Mouse (Mus musculus) midbrain, embryonic 15.5 days (tissue): ENCODE measurements around the gene Trp53tg5. TPM values are rescaled to one million over a fixed set of nuclear protein-coding genes. Genes with fewer than 3 reads are reported as not detected.
A peak's percentile ranks its signal among the peaks of the same experiment; 100 is the strongest.

Source experiments
- ATAC-seq: fragments of 200-750 bp; cut with Nextera tagmentation; replicated peaks from 2 replicates; pipeline ENCODE4 v1.8.0; 2017; ENCODE audit warnings: moderate TSS enrichment
- H3K27ac ChIP-seq: fragments of 300-500 bp; sonication (generic); 2 replicates; pipeline ENCODE4 v1.5.1; 2015; ENCODE audit warnings: mild to moderate bottlenecking, inconsistent platforms
- H3K27me3 ChIP-seq: fragments of 300-500 bp; sonication (generic); replicated peaks from 2 replicates; pipeline ENCODE4 v1.6.1; 2015; ENCODE audit warnings: inconsistent platforms
- H3K36me3 ChIP-seq: fragments of 300-500 bp; sonication (generic); replicated peaks from 2 replicates; pipeline ENCODE4 v1.6.1; 2015; ENCODE audit warnings: inconsistent platforms
- H3K4me1 ChIP-seq: fragments of 300-500 bp; sonication (generic); 2 replicates; pipeline ENCODE4 v1.6.1; 2015; ENCODE audit warnings: inconsistent platforms
- H3K4me2 ChIP-seq: fragments of 300-500 bp; sonication (generic); 2 replicates; pipeline ENCODE4 v1.6.1; 2015; ENCODE audit warnings: inconsistent platforms, mild to moderate bottlenecking, moderate library complexity
- H3K4me3 ChIP-seq: fragments of 300-500 bp; sonication (generic); 2 replicates; pipeline ENCODE4 v1.5.1; 2015; ENCODE audit warnings: mild to moderate bottlenecking, inconsistent platforms
- H3K9ac ChIP-seq: fragments of 300-500 bp; sonication (generic); 2 replicates; pipeline ENCODE4 v1.6.1; 2015; ENCODE audit warnings: mild to moderate bottlenecking, inconsistent platforms
- H3K9me3 ChIP-seq: fragments of 300-500 bp; sonication (generic); 2 replicates; pipeline ENCODE4 v1.6.1; 2016; ENCODE audit warnings: inconsistent platforms
- WGBS: fragments of 180-500 bp; shearing (Covaris S2); methylation state at CpG from one replicate; pipeline ENCODE4 v1.1.7; 2015; ENCODE audit warnings: mixed read lengths; 5-methylcytosine and 5-hydroxymethylcytosine counted together
- polyA plus RNA-seq: library from polyadenylated mRNA; unstranded; fragments of >200 nt; fragmentation: Nextera tagmentation; extraction: Ambion mirVana; gene quantifications from 2 replicates; pipeline ENCODE4 v1.2.1, GENCODE M21; 2015

Gene Trp53tg5
- polyA plus RNA-seq, 1 experiment from 2014 or later = not detected

GRCm38 (mm10) chr2:164486258-164487114 lies 13.0 kb upstream of the Trp53tg5 start:
- under 1% methylated on average over 80 of the region's 90 CpGs for WGBS
- Histone ChIP-seq H3K9ac (peak overlapping the region; percentile 63), H3K27me3 (peaks cover 10% of the 10 kb centered on the region), H3K4me1 (peaks cover 16% of the 10 kb centered on the region), H3K4me3 (peak overlapping the region; percentile 61), H3K4me2 (peak overlapping the region; percentile 99), H3K36me3 (no peaks in the 10 kb centered on the region; the same call in 1 of the 2 replicates), H3K9me3 (no peaks in the 10 kb centered on the region), H3K27ac (no peak overlapping the region)
- ATAC-seq = peak; percentile 85

- peak; percentile 67 for ATAC-seq
- peak within 1 kb of the TSS; percentile 99 for H3K4me2 ChIP-seq
- 2% methylated on average over 26 of the region's 26 CpGs for WGBS
- H3K27me3 ChIP-seq = peaks cover 10% of the 10 kb centered on the region
- no peaks in the 10 kb centered on the region; the same call in 1 of the 2 replicates for H3K36me3 ChIP-seq
- H3K4me3 ChIP-seq = peak within 1 kb of the TSS; percentile 61
- no peak within 1 kb of the TSS for H3K27ac ChIP-seq
- H3K4me1 ChIP-seq = peaks cover 16% of the 10 kb centered on the region
- no peaks in the 10 kb centered on the region for H3K9me3 ChIP-seq
- peak within 1 kb of the TSS; percentile 63 for H3K9ac ChIP-seq
These were observed 12.2 kb upstream of the Trp53tg5 start, which contains the start of gene Dbndd2 for GRCm38 (mm10) chr2:164485681-164486257. TSS of gene Dbndd2 (plus strand) at chr2:164486106.

DNA sequence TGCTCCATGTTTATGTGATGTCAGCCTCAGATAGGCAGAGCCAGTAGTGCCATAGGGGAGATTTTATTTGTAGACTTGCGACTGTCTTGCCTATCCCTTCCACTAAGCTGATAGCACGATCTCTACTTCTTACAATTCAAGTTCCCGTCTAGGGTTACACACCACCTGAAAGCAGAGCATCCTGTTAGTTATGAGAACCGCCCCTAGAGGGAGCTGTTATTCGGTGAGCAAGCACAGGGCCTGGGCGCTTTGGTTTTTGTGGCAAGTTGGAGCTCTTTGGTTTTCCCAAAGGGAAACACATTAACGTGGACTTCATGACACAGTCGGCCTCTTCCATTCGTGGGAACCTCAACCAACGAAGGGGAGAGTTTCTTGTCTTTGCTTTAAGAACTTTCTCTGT lies 3.3 kb downstream of the Trp53tg5 start:
- peaks cover 21% of the 10 kb centered on the region for H3K36me3 ChIP-seq

DNA sequence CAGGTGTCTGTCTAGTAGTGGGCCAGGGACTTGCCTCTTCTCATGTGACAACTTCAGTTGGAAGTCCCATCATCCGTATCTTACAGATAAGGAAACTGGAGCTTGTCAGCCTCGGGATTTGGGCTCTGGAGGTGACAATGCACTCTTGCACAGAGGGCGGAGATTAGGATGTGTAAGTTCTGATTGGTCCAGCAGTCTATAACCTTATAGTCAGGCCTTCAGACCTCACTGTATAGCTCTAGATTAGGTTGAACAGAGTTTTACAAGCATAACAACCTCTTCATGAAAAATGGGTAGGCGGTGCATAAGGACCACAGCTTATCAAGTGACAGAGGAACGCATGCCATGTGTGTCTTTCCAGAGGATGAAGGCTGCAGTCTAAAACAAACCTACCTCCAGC lies 6.7 kb downstream of the Trp53tg5 start:
- ATAC-seq = no peak
- Histone ChIP-seq H3K9me3 (no peaks in the 10 kb centered on the region), H3K4me3 (no peak overlapping the region), H3K9ac (no peak overlapping the region), H3K4me2 (no peak overlapping the region), H3K27ac (no peak overlapping the region), H3K4me1 (peaks cover 14% of the 10 kb centered on the region), H3K36me3 (peaks cover 24% of the 10 kb centered on the region), H3K27me3 (no peaks in the 10 kb centered on the region)
- WGBS = 86% methylated on average over 5 of the region's 5 CpGs

More for the DNA sequence above, 3.3 kb downstream of the Trp53tg5 start:
- ATAC-seq = no peak
- Histone ChIP-seq H3K9me3 (no peaks in the 10 kb centered on the region), H3K27ac (no peak overlapping the region), H3K9ac (no peak overlapping the region), H3K4me2 (no peak overlapping the region), H3K4me3 (no peak overlapping the region), H3K4me1 (no peaks in the 10 kb centered on the region), H3K27me3 (no peaks in the 10 kb centered on the region)
- WGBS = 33% methylated on average over 10 of the region's 10 CpGs

- Histone ChIP-seq H3K9me3 (no peaks in the 10 kb centered on the region), H3K4me1 (peaks cover 16% of the 10 kb centered on the region), H3K4me3 (no peak overlapping the region), H3K4me2 (no peak overlapping the region), H3K27ac (no peak overlapping the region), H3K36me3 (peaks cover 24% of the 10 kb centered on the region), H3K27me3 (no peaks in the 10 kb centered on the region), H3K9ac (no peak overlapping the region)
- no peak for ATAC-seq
These were observed 8.4 kb downstream of the Trp53tg5 start for GRCm38 (mm10) chr2:164465161-164465560.

- Histone ChIP-seq H3K27me3 (no peaks in the 10 kb centered on the region), H3K9me3 (no peaks in the 10 kb centered on the region), H3K9ac (peak within 1 kb of the TSS; percentile 71), H3K36me3 (peaks cover 5% of the 10 kb centered on the region; the same call in 1 of the 2 replicates), H3K4me2 (peak within 1 kb of the TSS; percentile 63), H3K27ac (peak within 1 kb of the TSS; percentile 94), H3K4me3 (peak within 1 kb of the TSS; percentile 63), H3K4me1 (peaks cover 22% of the 10 kb centered on the region)
- peak; percentile 99 for ATAC-seq
- under 1% methylated on average over 79 of the region's 79 CpGs for WGBS
These were observed 12.6 kb downstream of the Trp53tg5 start, which contains the start of gene Gm20458 for GRCm38 (mm10) chr2:164460745-164461551. TSS of gene Gm20458 (plus strand) at chr2:164460967.

DNA sequence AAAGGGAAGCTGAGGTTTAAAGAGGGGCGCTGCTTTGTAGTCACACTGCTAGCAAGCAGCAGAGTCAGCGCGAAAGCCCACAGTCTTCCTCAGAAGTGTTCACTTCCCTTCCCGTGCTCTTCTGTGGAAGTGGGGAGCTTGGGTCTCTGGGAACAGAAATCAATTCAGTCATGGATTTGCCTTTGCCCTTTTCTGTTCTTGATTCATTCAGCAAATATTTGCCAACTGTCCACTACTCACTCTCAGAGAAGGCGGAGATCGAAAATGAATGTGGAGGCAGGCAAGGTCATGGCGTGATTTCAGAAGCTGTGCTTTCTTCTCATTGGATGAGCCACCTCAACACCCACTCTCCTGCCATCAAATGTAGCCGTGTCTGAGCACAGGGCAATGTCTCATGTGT lies 15.0 kb downstream of the Trp53tg5 start:
- H3K36me3 ChIP-seq = peaks cover 3% of the 10 kb centered on the region; the same call in 1 of the 2 replicates
- H3K9ac ChIP-seq = no peak overlapping the region
- no peak overlapping the region for H3K4me3 ChIP-seq
- no peak overlapping the region for H3K4me2 ChIP-seq
- H3K9me3 ChIP-seq = no peaks in the 10 kb centered on the region
- peaks cover 22% of the 10 kb centered on the region for H3K4me1 ChIP-seq
- H3K27ac ChIP-seq = no peak overlapping the region
- ATAC-seq = no peak
- 89% methylated on average over 8 of the region's 8 CpGs for WGBS
- no peaks in the 10 kb centered on the region; the same call in 1 of the 2 replicates for H3K27me3 ChIP-seq

DNA sequence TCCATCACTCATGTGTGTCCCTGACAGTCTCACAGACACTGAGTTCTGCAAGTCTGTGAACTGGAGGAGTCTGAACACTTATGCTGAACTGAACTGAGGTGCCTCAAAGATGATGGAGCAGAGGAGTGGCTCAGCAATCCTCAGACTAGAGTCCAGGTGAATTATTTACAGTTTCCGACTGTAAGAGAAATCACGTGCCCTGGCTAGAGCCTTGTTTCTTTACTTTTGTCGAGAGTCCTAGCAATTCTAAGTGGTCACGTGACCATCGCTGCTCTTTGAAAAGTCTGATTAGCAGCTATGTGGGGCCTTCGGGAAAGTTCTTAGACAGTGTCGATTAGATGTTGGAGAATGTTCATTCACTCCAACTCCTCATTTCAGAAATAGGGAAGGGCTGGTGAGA lies 15.6 kb downstream of the Trp53tg5 start:
- no peak overlapping the region for H3K9ac ChIP-seq
- no peaks in the 10 kb centered on the region; the same call in 1 of the 2 replicates for H3K27me3 ChIP-seq
- H3K4me2 ChIP-seq = no peak overlapping the region
- peaks cover 20% of the 10 kb centered on the region for H3K4me1 ChIP-seq
- no peak overlapping the region for H3K27ac ChIP-seq
- no peak overlapping the region for H3K4me3 ChIP-seq
- H3K9me3 ChIP-seq = no peaks in the 10 kb centered on the region
- ATAC-seq = no peak
- WGBS = 70% methylated on average over 7 of the region's 7 CpGs
- 0 out of 2 replicates have a peak, but pooled peaks cover under 1% of the 10 kb centered on the region for H3K36me3 ChIP-seq

DNA sequence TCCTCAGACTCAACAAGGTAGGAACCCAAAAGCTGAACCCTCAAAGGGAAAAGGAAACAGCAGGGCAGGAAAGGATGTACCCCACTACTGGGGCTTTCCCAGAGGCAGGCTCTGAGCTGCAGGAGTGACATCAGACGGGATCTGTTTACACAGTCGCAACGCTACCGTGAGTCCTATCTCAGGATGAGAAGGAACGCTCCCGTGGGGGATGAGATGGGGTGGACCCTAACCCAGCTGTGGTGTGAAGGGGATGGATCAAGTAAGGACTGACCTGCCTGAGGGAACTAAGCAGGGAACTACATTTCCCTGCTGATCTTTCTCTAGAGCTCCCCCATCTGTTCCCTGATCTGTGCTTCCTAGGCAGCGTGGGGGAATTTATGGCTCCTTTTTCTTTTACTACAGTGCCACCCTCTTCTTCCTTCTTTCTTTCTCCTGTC lies 16.6 kb downstream of the Trp53tg5 start, which contains the start of gene Sys1:
TSS of gene Sys1 (plus strand) at position 101 of the 437 bp plus-strand sequence.
- no peaks in the 10 kb centered on the region for H3K36me3 ChIP-seq
- peak within 1 kb of the TSS; percentile 30 for H3K4me2 ChIP-seq
- 5% methylated on average over 7 of the region's 7 CpGs for WGBS
- peaks cover 9% of the 10 kb centered on the region for H3K4me1 ChIP-seq
- no peak for ATAC-seq
- no peaks in the 10 kb centered on the region for H3K9me3 ChIP-seq
- no peak within 1 kb of the TSS for H3K27ac ChIP-seq
- H3K4me3 ChIP-seq = no peak within 1 kb of the TSS
- H3K9ac ChIP-seq = peak within 1 kb of the TSS; percentile 13; the same call in 1 of the 2 replicates
- H3K27me3 ChIP-seq = no peaks in the 10 kb centered on the region; the same call in 1 of the 2 replicates

DNA sequence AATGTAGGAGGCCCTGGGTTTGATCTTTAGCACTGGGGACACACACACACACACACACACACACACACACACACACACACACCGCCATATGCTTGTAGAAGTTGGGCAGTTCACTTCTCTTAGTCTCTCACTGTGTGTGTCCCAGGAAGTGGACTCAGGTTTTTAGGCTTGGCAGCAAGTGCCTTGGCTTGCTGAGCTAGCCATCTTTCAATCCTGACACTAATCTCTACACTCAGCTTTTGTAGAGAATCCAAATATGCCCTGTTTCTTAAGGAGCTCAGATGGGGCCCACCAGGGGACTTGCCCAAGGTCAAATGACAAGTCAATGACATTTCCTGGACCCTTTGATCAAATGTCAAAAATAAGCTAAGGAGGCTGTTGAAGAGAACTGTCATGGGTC lies 17.1 kb downstream of the Trp53tg5 start:
- no peak overlapping the region for H3K4me3 ChIP-seq
- no peak overlapping the region; the same call in 1 of the 2 replicates for H3K9ac ChIP-seq
- 90% methylated on average over 1 of the region's 1 CpGs for WGBS
- 0 out of 2 replicates have a peak, but pooled peaks cover 6% of the 10 kb centered on the region for H3K4me1 ChIP-seq
- ATAC-seq = no peak
- H3K27me3 ChIP-seq = no peaks in the 10 kb centered on the region; the same call in 1 of the 2 replicates
- H3K36me3 ChIP-seq = no peaks in the 10 kb centered on the region
- H3K4me2 ChIP-seq = peak overlapping the region; percentile 30; the same call in 1 of the 2 replicates
- no peaks in the 10 kb centered on the region for H3K9me3 ChIP-seq
- H3K27ac ChIP-seq = no peak overlapping the region

DNA sequence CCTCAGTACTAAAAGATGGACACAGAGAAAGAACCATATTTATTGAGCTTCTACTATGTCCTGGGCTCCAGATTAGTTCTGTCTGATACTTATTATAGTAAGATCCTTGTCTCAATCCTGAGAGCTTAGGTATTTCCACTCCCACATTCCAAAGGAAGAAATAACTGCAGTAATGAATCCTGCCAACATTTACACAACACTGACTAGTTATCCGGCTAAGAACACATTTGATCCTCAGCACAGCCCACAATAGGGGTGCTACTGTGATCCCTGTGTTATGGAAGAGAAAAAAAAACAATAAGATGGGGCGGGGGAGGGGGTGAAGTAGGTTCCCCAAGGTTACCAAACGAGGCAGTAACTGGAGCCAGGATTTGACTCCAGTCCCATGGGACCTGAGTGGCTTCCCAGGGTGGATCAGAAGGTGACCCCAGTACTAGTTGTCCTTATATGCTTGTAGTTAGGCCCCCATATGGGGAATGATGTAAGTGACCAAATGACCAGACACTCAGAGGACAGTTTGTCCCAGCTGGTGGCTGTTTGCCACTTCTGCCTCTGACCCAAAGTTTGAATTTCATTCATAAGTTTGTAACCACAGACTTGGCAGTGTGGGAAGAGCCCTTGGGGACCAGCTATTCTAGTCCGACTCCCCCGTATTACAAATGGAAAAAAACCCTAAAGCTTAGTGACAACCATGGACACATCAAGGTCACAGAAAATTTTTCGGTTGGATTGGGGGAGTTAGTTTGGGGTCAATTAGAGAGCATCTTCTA lies 17.9 kb downstream of the Trp53tg5 start:
- Histone ChIP-seq H3K4me1 (0 out of 2 replicates have a peak, but pooled peaks cover 6% of the 10 kb centered on the region), H3K36me3 (no peaks in the 10 kb centered on the region), H3K27me3 (no peaks in the 10 kb centered on the region; the same call in 1 of the 2 replicates), H3K9me3 (no peaks in the 10 kb centered on the region), H3K27ac (no peak overlapping the region), H3K4me2 (no peak overlapping the region), H3K9ac (no peak overlapping the region), H3K4me3 (no peak overlapping the region)
- WGBS = 79% methylated on average over 6 of the region's 6 CpGs
- no peak for ATAC-seq
